Mouse (Mus musculus) spleen, adult 2 months (tissue): ENCODE results near the gene Hemk1.

Source experiments
- CTCF ChIP-seq: fragments of 200-500 bp; IDR thresholded peaks from 2 replicates; pipeline ENCODE4 v1.5.1; 2011; ENCODE audit warnings: mild to moderate bottlenecking, inconsistent platforms; ENCODE audit not compliant: insufficient read depth, insufficient read length, insufficient replicate concordance; ENCODE audit errors: extremely low read depth
- POLR2A ChIP-seq: fragments of 200-500 bp; IDR thresholded peaks from 2 replicates; pipeline ENCODE4 v1.6.1; 2011; ENCODE audit warnings: low read depth, low read length, inconsistent platforms

DNA sequence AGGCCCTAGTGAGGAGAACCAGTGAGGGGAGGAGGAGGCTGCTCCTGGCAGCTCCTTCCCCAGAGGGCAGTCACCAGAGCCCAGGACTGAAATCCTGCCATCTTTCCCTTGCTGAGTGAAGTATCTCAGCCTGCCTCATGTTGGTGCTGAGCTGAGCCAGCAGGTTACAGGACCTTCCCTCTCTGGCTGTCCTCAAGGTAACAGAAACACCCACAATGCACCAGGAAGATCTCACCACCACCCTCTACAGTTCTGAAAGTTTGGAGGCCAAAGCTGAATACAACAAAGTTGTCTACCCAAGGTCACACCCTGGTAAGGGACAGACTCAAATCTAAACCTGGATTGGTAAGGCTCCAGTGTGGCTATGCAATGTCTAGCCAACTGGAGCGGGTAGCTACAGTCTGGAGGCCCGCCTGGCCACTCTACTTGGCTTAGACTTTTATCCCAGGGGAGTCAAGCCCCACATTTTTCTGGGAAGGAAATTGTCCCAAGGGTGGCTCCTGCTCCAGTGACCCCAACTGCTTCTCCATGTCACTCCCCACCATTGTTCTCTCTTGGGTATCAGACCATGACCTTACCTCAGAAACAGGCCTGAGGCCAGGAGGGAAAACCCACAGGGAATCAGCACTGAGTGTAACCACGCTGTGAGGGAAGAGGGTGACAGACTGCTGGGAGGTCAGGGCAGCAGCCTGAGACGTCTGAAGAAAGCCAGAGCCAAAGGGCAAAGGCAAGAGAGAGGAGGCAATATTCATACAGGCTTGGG, 13.2 kb downstream of the Hemk1 start:
- TF ChIP-seq CTCF (no peak), POLR2A (no peak)
